Mouse (Mus musculus): Measurements from ENCODE around the gene BC016579. TPM values are rescaled to one million over a fixed set of nuclear protein-coding genes. Genes with fewer than 3 reads are reported as not detected.

BC016579 gene
- 0.30 and 0.31 TPM in 2 replicates for polyA plus RNA-seq (2015; fragmentation: Nextera tagmentation; extraction: Ambion mirVana)

DNA sequence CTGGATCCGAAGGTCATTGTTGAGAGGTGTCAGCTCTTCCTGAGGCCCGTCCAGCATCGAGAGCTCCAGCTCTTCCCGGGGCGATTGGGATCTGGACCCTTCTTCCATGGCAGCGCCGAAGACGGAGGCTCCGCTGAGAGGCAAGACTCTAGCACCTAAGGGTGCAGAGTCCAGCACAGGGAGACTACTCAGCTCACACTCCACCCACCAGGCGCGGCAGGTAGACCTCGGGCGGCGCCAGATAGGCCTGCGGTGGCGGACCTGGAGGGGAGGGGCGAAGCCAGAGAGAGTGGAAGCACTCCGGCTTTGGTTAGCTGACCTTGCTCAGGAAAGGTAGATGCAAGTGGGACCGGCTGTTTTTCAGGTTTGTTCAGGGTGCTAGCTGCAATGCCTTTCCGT lies at the start of gene BC016579:
Gene BC016579 (minus strand): TSS at position 135 of the 399 bp plus-strand sequence.
- peak within 1 kb of the TSS; percentile 32 for H3K4me3 ChIP-seq (ENCODE audit: low read depth, low read length)
- peak within 1 kb of the TSS; percentile 63 for H3K4me2 ChIP-seq (replicated peaks; ENCODE audit: low read depth, low read length)
- 8% methylated on average over 20 of the region's 20 CpGs for WGBS
- peaks cover 5% of the 10 kb centered on the region; the same call in 1 of the 2 replicates for H3K4me1 ChIP-seq (ENCODE audit: insufficient read depth, low read depth, low read length)
- H3K9ac ChIP-seq (replicated peaks; ENCODE audit: low read depth) = 0 out of 2 replicates have a peak within 1 kb of the TSS, but pooled peaks have one; percentile 12
- ATAC-seq (peak; percentile 90), DNase-seq (ENCODE audit: low spot score) (peak; percentile 57)
- H3K9me3 ChIP-seq (ENCODE audit: low read length) = no peaks in the 10 kb centered on the region
- no peaks in the 10 kb centered on the region for H3K27me3 ChIP-seq (replicated peaks; ENCODE audit: insufficient read depth, low read length)
- no peak within 1 kb of the TSS for H3K27ac ChIP-seq (ENCODE audit: low read length)
- H3K36me3 ChIP-seq (ENCODE audit: insufficient read depth, low read length) = no peaks in the 10 kb centered on the region
- no peak for TF ChIP-seq EP300 (IDR thresholded peaks at IDR 0.05)

- H3K4me1 ChIP-seq (ENCODE audit: insufficient read depth, low read depth, low read length) = no peaks in the 10 kb centered on the region
- no peaks in the 10 kb centered on the region for H3K9me3 ChIP-seq (ENCODE audit: low read length)
- no peaks in the 10 kb centered on the region for H3K36me3 ChIP-seq (ENCODE audit: insufficient read depth, low read length)
- no peak for DNase-seq (ENCODE audit: low spot score)
- H3K27ac ChIP-seq (ENCODE audit: low read length) = no peak overlapping the region
- no peak overlapping the region for H3K4me3 ChIP-seq (ENCODE audit: low read depth, low read length)
- no peak overlapping the region for H3K4me2 ChIP-seq (replicated peaks; ENCODE audit: low read depth, low read length)
- 72% methylated on average over 5 of the region's 5 CpGs for WGBS
- H3K27me3 ChIP-seq (replicated peaks; ENCODE audit: insufficient read depth, low read length) = no peaks in the 10 kb centered on the region
- H3K9ac ChIP-seq (replicated peaks; ENCODE audit: low read depth) = no peak overlapping the region
- no peak for ATAC-seq
- TF ChIP-seq EP300 (IDR thresholded peaks at IDR 0.05) (no peak), CTCF (IDR thresholded peaks at IDR 0.05) (no peak)
Observed at GRCm38 (mm10) chr16:45699301-45699700, 45.4 kb upstream of the BC016579 start.

DNA sequence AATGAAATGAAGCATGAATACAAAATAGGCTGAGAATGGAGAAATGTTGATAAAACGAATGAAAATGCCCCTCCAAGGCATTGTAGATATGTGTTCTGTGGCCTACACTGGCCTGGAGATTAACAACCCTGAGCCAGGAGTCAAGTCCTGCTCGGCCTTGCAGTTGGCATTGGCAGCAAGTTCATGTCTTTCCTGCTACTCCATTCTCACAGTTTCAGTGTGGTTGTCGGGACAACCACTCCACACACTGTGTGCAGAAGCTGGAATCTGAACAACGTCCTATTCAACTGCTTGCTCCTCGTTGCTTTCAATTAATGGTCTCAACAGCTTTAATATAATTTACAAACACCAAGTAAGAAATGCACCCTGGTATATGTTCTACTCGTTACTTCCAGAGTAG lies 44.1 kb upstream of the BC016579 start:
- 58% methylated on average over 6 of the region's 6 CpGs for WGBS
- H3K27ac ChIP-seq (ENCODE audit: low read length) = no peak overlapping the region
- TF ChIP-seq EP300 (IDR thresholded peaks at IDR 0.05) (no peak), CTCF (IDR thresholded peaks at IDR 0.05) (no peak)

GRCm38 (mm10) chr16:45695445-45696160 lies 41.7 kb upstream of the BC016579 start:
- no peaks in the 10 kb centered on the region for H3K4me1 ChIP-seq (ENCODE audit: insufficient read depth, low read depth, low read length)
- no peak overlapping the region for H3K4me3 ChIP-seq (ENCODE audit: low read depth, low read length)
- no peak for ATAC-seq
- H3K9me3 ChIP-seq (ENCODE audit: low read length) = no peaks in the 10 kb centered on the region
- no peak for DNase-seq (ENCODE audit: low spot score)
- H3K27ac ChIP-seq (ENCODE audit: low read length) = no peak overlapping the region
- no peak for TF ChIP-seq EP300 (IDR thresholded peaks at IDR 0.05)
- no peak for TF ChIP-seq CTCF (IDR thresholded peaks at IDR 0.05)
- H3K9ac ChIP-seq (replicated peaks; ENCODE audit: low read depth) = no peak overlapping the region
- H3K4me2 ChIP-seq (replicated peaks; ENCODE audit: low read depth, low read length) = no peak overlapping the region
- H3K27me3 ChIP-seq (replicated peaks; ENCODE audit: insufficient read depth, low read length) = no peaks in the 10 kb centered on the region
- WGBS = 73% methylated on average over 9 of the region's 9 CpGs
- no peaks in the 10 kb centered on the region for H3K36me3 ChIP-seq (ENCODE audit: insufficient read depth, low read length)

More for the DNA sequence above, 44.1 kb upstream of the BC016579 start:
- Histone ChIP-seq H3K9ac (replicated peaks; ENCODE audit: low read depth) (no peak overlapping the region), H3K4me1 (ENCODE audit: insufficient read depth, low read depth, low read length) (no peaks in the 10 kb centered on the region), H3K36me3 (ENCODE audit: insufficient read depth, low read length) (no peaks in the 10 kb centered on the region), H3K4me3 (ENCODE audit: low read depth, low read length) (no peak overlapping the region), H3K9me3 (ENCODE audit: low read length) (no peaks in the 10 kb centered on the region), H3K27me3 (replicated peaks; ENCODE audit: insufficient read depth, low read length) (no peaks in the 10 kb centered on the region), H3K4me2 (replicated peaks; ENCODE audit: low read depth, low read length) (no peak overlapping the region)
- ATAC-seq (no peak), DNase-seq (ENCODE audit: low spot score) (no peak)

GRCm38 (mm10) chr16:45693558-45693957 lies 39.7 kb upstream of the BC016579 start, which contains the start of gene Tmprss7:
Tmprss7 (minus strand) TSS chr16:45693658.
- DNase-seq (ENCODE audit: low spot score) (no peak), ATAC-seq (no peak)
- TF ChIP-seq CTCF (IDR thresholded peaks at IDR 0.05) (no peak), EP300 (IDR thresholded peaks at IDR 0.05) (no peak)
- Histone ChIP-seq H3K9me3 (ENCODE audit: low read length) (no peaks in the 10 kb centered on the region), H3K4me2 (replicated peaks; ENCODE audit: low read depth, low read length) (no peak within 1 kb of the TSS), H3K36me3 (ENCODE audit: insufficient read depth, low read length) (no peaks in the 10 kb centered on the region), H3K4me1 (ENCODE audit: insufficient read depth, low read depth, low read length) (no peaks in the 10 kb centered on the region), H3K4me3 (ENCODE audit: low read depth, low read length) (no peak within 1 kb of the TSS), H3K27me3 (replicated peaks; ENCODE audit: insufficient read depth, low read length) (no peaks in the 10 kb centered on the region), H3K9ac (replicated peaks; ENCODE audit: low read depth) (no peak within 1 kb of the TSS), H3K27ac (ENCODE audit: low read length) (no peak within 1 kb of the TSS)
- WGBS = 62% methylated on average over 10 of the region's 10 CpGs

DNA sequence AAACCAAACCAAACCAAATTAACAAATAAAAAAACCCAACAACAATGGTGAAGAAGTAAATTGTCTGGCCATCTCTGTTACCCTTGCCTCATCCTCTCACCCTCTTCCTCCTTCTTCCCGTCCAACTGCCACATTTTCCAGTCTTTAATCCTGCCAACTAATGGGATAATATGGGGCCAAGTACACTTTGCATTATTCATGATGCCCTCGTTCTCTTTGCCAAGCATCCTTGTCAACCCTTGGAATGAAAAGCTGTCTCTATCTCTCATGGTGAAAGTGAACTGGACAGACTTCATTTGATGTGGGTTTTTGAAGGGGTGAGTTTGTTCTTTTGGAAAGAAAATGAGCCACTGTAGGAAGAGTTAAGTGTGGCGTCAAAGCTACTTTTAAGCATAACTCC lies 39.0 kb upstream of the BC016579 start:
- ATAC-seq (no peak), DNase-seq (ENCODE audit: low spot score) (no peak)
- Histone ChIP-seq H3K9ac (replicated peaks; ENCODE audit: low read depth) (no peak overlapping the region), H3K4me1 (ENCODE audit: insufficient read depth, low read depth, low read length) (no peaks in the 10 kb centered on the region), H3K27ac (ENCODE audit: low read length) (no peak overlapping the region), H3K27me3 (replicated peaks; ENCODE audit: insufficient read depth, low read length) (no peaks in the 10 kb centered on the region), H3K9me3 (ENCODE audit: low read length) (no peaks in the 10 kb centered on the region), H3K4me3 (ENCODE audit: low read depth, low read length) (no peak overlapping the region), H3K36me3 (ENCODE audit: insufficient read depth, low read length) (no peaks in the 10 kb centered on the region), H3K4me2 (replicated peaks; ENCODE audit: low read depth, low read length) (no peak overlapping the region)
- 70% methylated on average over 3 of the region's 3 CpGs for WGBS
- TF ChIP-seq CTCF (IDR thresholded peaks at IDR 0.05) (no peak), EP300 (IDR thresholded peaks at IDR 0.05) (no peak)
